Mouse (Mus musculus) neural tube, embryonic 11.5 days (tissue): ENCODE measurements around the gene Zkscan17. TPM values are rescaled to one million over a fixed set of nuclear protein-coding genes. Genes with fewer than 3 reads are reported as not detected.

Experiments used
- ATAC-seq: fragments of 200-750 bp; cut with Nextera tagmentation; 2 replicates; pipeline ENCODE4 v1.8.0; 2017; ENCODE audit warnings: moderate number of reproducible peaks, mild to moderate bottlenecking, moderate TSS enrichment, moderate library complexity; ENCODE audit not compliant: insufficient read depth, low FRiP score, low TSS enrichment
- DNase-seq: peaks from one replicate; pipeline ENCODE4 v3.0.0-alpha.2; 2015; ENCODE audit warnings: low spot score
- H3K27ac ChIP-seq: fragments of 300-500 bp; sonication (generic); 2 replicates; pipeline ENCODE4 v1.5.1; 2014; ENCODE audit warnings: low read depth, mild to moderate bottlenecking, low read length
- H3K27me3 ChIP-seq: fragments of 300-500 bp; sonication (generic); 2 replicates; pipeline ENCODE4 v1.6.1; 2014; ENCODE audit warnings: mild to moderate bottlenecking, low read length, mixed read lengths; ENCODE audit not compliant: control insufficient read depth, insufficient read depth
- H3K36me3 ChIP-seq: fragments of 300-500 bp; sonication (generic); 2 replicates; pipeline ENCODE4 v1.6.1; 2014; ENCODE audit warnings: mild to moderate bottlenecking, low read length, moderate library complexity, mixed read lengths; ENCODE audit not compliant: control insufficient read depth, insufficient read depth
- H3K4me1 ChIP-seq: fragments of 300-500 bp; sonication (generic); 2 replicates; pipeline ENCODE4 v1.6.1; 2014; ENCODE audit warnings: low read length, mixed read lengths; ENCODE audit not compliant: control insufficient read depth, insufficient read depth
- H3K4me2 ChIP-seq: fragments of 300-500 bp; sonication (generic); 2 replicates; pipeline ENCODE4 v1.6.1; 2014; ENCODE audit warnings: low read depth, mild to moderate bottlenecking, moderate library complexity
- H3K4me3 ChIP-seq: fragments of 300-500 bp; sonication (generic); 2 replicates; pipeline ENCODE4 v1.5.1; 2014; ENCODE audit warnings: low read depth, low read length
- H3K9ac ChIP-seq: fragments of 300-500 bp; sonication (generic); 2 replicates; pipeline ENCODE4 v1.6.1; 2014; ENCODE audit warnings: mild to moderate bottlenecking, low read length
- H3K9me3 ChIP-seq: fragments of 300-500 bp; sonication (generic); 2 replicates; pipeline ENCODE4 v1.6.1; 2016; ENCODE audit warnings: low read length; ENCODE audit not compliant: control insufficient read depth
- WGBS: fragments of 180-500 bp; shearing (Covaris S2); extraction: QIAGEN DNeasy Blood & Tissue Kit; methylation state at CpG from one replicate; pipeline ENCODE4 v1.1.7; 2014; 5-methylcytosine and 5-hydroxymethylcytosine counted together
- polyA plus RNA-seq: library from polyadenylated mRNA; unstranded; fragments of >200 nt; fragmentation: Nextera tagmentation; extraction: Ambion mirVana; gene quantifications from 2 replicates; pipeline ENCODE4 v1.2.1, GENCODE M21; 2014

Gene Zkscan17
- polyA plus RNA-seq, 1 experiment from 2014 or later: 26.0 TPM

DNA sequence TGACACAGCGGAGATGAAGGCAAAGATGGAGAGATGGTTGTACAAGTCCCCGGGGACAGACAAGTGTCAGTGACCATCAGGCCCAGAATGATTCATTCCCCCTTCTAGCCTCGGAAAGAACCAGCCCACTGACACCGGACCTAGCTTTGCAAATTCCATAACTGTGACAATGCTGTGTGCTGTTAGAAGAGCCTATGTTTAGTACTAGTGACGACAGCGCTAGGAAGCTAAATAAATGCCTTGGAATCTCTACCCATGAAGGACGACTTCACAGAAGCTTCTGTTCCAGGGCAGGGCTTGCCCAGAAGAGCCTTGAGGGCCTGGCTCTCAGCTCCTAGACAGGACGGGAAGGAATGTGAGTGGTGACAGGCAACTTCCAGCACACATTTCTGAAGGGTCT is 40.3 kb downstream of the Zkscan17 start:
- ATAC-seq: no peak
- Histone ChIP-seq H3K4me1 (no peaks in the 10 kb centered on the region), H3K9ac (no peak overlapping the region), H3K27me3 (no peaks in the 10 kb centered on the region), H3K4me3 (no peak overlapping the region), H3K9me3 (no peaks in the 10 kb centered on the region), H3K36me3 (peaks cover 9% of the 10 kb centered on the region), H3K4me2 (no peak overlapping the region), H3K27ac (no peak overlapping the region)
- DNase-seq: no peak
- 87% methylated on average over 8 of the region's 8 CpGs for WGBS

GRCm38 (mm10) chr11:59485641-59486040 is 40.9 kb downstream of the Zkscan17 start:
- H3K9me3 ChIP-seq: no peaks in the 10 kb centered on the region
- DNase-seq (no peak), ATAC-seq (no peak)
- WGBS: 64% methylated on average over 2 of the region's 2 CpGs
- H3K36me3 ChIP-seq: peaks cover 9% of the 10 kb centered on the region
- no peak overlapping the region for H3K9ac ChIP-seq
- no peak overlapping the region for H3K4me2 ChIP-seq
- no peak overlapping the region for H3K27ac ChIP-seq
- H3K27me3 ChIP-seq: no peaks in the 10 kb centered on the region
- no peak overlapping the region for H3K4me3 ChIP-seq
- no peaks in the 10 kb centered on the region for H3K4me1 ChIP-seq

DNA sequence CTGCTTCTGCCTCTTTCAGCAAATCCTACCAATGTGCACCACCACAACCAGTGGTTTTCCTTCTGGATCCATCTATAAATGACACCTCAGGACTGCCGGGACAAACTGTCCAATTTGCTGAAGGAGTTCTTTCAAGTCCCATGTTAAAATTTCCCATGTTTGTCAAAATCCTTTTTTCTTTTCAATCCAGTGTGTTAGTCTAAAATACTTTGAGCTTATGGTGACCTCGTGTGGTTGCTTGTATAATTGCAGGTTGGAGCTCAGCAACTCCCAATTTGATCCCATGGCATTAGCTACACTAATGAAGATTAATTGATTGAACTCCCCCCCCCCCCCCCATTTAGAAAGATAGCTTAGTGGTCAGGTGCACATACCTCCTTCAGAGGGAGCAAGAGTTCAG is 43.3 kb downstream of the Zkscan17 start:
- H3K27me3 ChIP-seq: no peaks in the 10 kb centered on the region
- no peak for ATAC-seq
- DNase-seq: peak; percentile 70
- no peak overlapping the region for H3K4me2 ChIP-seq
- H3K4me1 ChIP-seq: no peaks in the 10 kb centered on the region
- WGBS: 15% methylated on average over 2 of the region's 2 CpGs
- H3K36me3 ChIP-seq: peaks cover 7% of the 10 kb centered on the region
- H3K4me3 ChIP-seq: no peak overlapping the region
- no peaks in the 10 kb centered on the region for H3K9me3 ChIP-seq
- no peak overlapping the region for H3K9ac ChIP-seq
- no peak overlapping the region for H3K27ac ChIP-seq

DNA sequence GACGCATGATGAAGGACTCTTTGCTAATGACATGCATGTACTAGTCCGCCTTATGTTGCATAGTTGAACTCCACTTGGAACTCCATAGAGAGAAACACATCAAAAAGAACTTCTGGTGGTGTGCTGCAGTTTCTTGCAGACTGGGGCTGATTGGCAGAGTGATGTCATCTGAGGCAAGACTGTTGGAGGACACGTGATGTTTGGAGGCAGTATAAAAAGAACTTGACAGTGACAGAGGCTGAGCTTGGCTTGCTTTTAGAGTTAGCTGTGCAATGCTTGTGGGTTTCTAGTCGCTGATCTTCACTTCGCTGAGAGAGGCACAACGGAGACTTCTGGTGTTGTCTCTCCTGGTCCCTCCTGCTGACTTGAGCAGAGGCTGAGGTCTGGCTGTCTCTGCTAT is 49.3 kb downstream of the Zkscan17 start:
- Histone ChIP-seq H3K4me3 (no peak overlapping the region), H3K27me3 (no peaks in the 10 kb centered on the region), H3K36me3 (no peaks in the 10 kb centered on the region), H3K4me2 (no peak overlapping the region), H3K4me1 (no peaks in the 10 kb centered on the region), H3K27ac (no peak overlapping the region), H3K9me3 (no peaks in the 10 kb centered on the region), H3K9ac (no peak overlapping the region)
- no peak for ATAC-seq
- WGBS: 78% methylated on average over 6 of the region's 6 CpGs
- no peak for DNase-seq

DNA sequence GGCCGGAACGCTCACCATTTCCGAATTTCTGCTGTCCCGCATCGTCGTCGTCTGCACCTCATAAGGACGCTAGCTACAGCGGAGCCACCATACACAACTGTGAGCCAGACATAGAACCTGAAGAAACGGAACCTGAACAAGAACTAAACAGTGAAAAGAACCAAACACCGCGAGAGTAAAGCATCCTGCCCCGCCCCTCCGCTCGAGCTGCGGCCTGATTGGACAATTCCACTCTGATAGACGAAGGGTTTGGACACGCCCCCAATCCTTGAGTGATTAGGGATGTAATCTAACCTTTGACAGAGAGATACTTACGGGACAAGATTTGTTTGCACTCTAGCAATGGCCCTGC is 54.2 kb downstream of the Zkscan17 start, which contains the start of gene Zfp867:
Zfp867 (minus strand) TSS at position 149 of the 352 bp plus-strand sequence.
- DNase-seq: peak; percentile 91
- ATAC-seq: peak; percentile 74
- Histone ChIP-seq H3K4me3 (peak within 1 kb of the TSS; percentile 62), H3K9me3 (no peaks in the 10 kb centered on the region), H3K9ac (peak within 1 kb of the TSS; percentile 93), H3K27ac (peak within 1 kb of the TSS; percentile 24; the same call in 1 of the 2 replicates), H3K27me3 (no peaks in the 10 kb centered on the region), H3K4me2 (peak within 1 kb of the TSS; percentile 82), H3K4me1 (peaks cover 4% of the 10 kb centered on the region), H3K36me3 (no peaks in the 10 kb centered on the region)
- WGBS: under 1% methylated on average over 19 of the region's 19 CpGs

DNA sequence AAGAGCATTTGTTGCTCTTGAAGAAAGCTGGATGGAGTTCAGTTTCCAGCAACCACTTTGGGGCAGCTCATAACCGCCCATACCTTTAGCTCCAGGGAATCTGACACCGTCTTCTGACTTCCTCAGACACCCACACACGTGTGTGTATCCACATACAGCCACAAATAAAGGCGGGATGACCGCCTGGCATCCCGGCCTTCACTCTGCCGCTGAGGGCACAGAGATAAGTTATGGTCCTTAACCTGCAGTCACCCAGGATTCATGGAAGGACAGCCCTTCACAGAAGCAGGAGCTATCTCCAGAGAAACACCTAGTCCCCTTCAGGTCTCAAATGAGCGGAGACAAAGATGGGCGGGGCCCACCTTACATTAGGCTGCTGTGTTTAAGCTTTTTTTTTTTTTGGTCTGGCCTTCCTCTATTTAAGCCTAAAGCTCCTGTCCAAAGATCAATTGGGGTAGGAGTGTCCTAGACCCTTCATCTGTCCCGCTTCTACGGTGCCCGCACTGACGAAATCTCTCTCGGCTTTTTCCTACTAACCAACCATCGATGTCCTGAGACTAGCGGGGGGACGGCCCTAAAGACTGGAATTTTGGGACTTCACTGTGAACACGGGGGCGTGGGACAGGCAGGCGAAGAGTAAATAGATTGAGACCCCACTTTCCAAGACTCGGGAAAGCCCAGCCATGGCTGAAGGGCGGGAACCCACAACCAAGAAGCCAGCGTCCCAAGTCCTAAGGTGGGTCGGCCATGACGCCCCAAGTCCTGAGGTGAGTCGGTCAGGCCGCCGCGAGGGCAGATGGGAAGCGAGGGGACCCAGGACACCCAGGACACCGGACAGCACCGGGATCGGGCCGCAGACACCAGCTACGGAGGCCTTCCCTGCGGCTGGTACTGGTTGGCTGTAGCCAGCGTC is 54.9 kb downstream of the Zkscan17 start:
- DNase-seq: no peak
- no peak; the same call in 1 of the 2 replicates for ATAC-seq
- peak overlapping the region; percentile 62 for H3K4me3 ChIP-seq
- peak overlapping the region; percentile 82 for H3K4me2 ChIP-seq
- H3K36me3 ChIP-seq: no peaks in the 10 kb centered on the region
- no peaks in the 10 kb centered on the region for H3K27me3 ChIP-seq
- peak overlapping the region; percentile 93 for H3K9ac ChIP-seq
- H3K4me1 ChIP-seq: peaks cover 4% of the 10 kb centered on the region
- peak overlapping the region; percentile 24; the same call in 1 of the 2 replicates for H3K27ac ChIP-seq
- H3K9me3 ChIP-seq: no peaks in the 10 kb centered on the region
- 9% methylated on average over 37 of the region's 37 CpGs for WGBS

GRCm38 (mm10) chr11:59460459-59460858 is 66.1 kb downstream of the Zkscan17 start:
- peaks cover 14% of the 10 kb centered on the region for H3K9me3 ChIP-seq
- no peaks in the 10 kb centered on the region for H3K27me3 ChIP-seq
- no peak overlapping the region for H3K27ac ChIP-seq
- 96% methylated on average over 2 of the region's 2 CpGs for WGBS
- peaks cover 23% of the 10 kb centered on the region for H3K36me3 ChIP-seq
- ATAC-seq (no peak), DNase-seq (no peak)
- no peak overlapping the region for H3K9ac ChIP-seq
- H3K4me1 ChIP-seq: no peaks in the 10 kb centered on the region
- no peak overlapping the region for H3K4me3 ChIP-seq
- no peak overlapping the region for H3K4me2 ChIP-seq

GRCm38 (mm10) chr11:59458973-59459372 is 67.6 kb downstream of the Zkscan17 start:
- WGBS: 68% methylated on average over 5 of the region's 5 CpGs
- no peak for ATAC-seq
- no peak for DNase-seq
- H3K27ac ChIP-seq: no peak overlapping the region
- H3K4me2 ChIP-seq: no peak overlapping the region
- no peak overlapping the region for H3K9ac ChIP-seq
- H3K27me3 ChIP-seq: no peaks in the 10 kb centered on the region
- peaks cover 11% of the 10 kb centered on the region for H3K9me3 ChIP-seq
- H3K36me3 ChIP-seq: peaks cover 28% of the 10 kb centered on the region
- H3K4me3 ChIP-seq: no peak overlapping the region
- no peaks in the 10 kb centered on the region for H3K4me1 ChIP-seq

GRCm38 (mm10) chr11:59456891-59457290 is 69.7 kb downstream of the Zkscan17 start:
- ATAC-seq (no peak), DNase-seq (no peak)
- H3K4me2 ChIP-seq: no peak overlapping the region
- H3K4me1 ChIP-seq: no peaks in the 10 kb centered on the region
- whole genome bisulfite sequencing: 93% methylated on average over 2 of the region's 2 CpGs
- H3K4me3 ChIP-seq: no peak overlapping the region
- peaks cover 14% of the 10 kb centered on the region for H3K36me3 ChIP-seq
- H3K27ac ChIP-seq: no peak overlapping the region
- H3K9me3 ChIP-seq: no peaks in the 10 kb centered on the region
- H3K27me3 ChIP-seq: no peaks in the 10 kb centered on the region
- H3K9ac ChIP-seq: no peak overlapping the region
